In the genomic region with DNA sequence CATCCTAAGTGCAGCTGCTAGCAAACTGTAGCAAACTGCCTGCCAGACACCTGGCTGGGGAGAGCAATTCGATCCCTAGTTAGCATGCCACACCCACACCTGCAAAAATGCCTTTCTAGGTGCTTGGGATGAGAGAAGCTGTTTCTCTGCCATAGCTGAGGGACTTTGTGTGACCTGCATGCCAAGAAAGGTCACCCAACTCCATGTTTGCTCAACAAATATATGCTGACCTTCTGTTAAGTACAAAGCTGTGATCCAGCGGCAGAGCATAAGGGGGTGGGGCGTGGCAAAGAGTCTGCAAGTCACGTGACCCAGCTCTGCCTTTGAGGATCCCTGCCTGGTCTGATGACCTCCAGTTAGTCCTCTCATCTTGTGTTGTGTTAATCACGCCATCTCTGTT, we compare ENCODE assay signal across 14 mouse cellular contexts. TPM values are rescaled to one million over a fixed set of nuclear protein-coding genes. Genes with fewer than 3 reads are reported as not detected.
DNase-seq lines count a peak whose midpoint lies in the region; ATAC-seq and TF ChIP-seq lines count a peak whose summit lies in the region.
"Had no signal": no experiment of that assay in that cellular context is flagged by ENCODE, and none has a peak within 500 bp of the region (broad histone marks: within the 10 kb centered on the region; RNA-seq: fewer than 3 reads in every experiment).

No protein-coding gene starts in this region.

- H3K36me3 ChIP-seq in CH12.LX (replicated peaks in 1 of 2; ENCODE audit: control insufficient read depth in 1 of 2, insufficient read depth in 1 of 2, low read length in 1 of 2) (no peaks in the 10 kb centered on the region), ES-Bruce4 (ENCODE audit: control insufficient read depth, insufficient read depth, low read length, poor library complexity, severe bottlenecking) (no peaks in the 10 kb centered on the region)
- H3K36me3 ChIP-seq in intestine, embryonic 15.5 days: no peaks in the 10 kb centered on the region
- H3K36me3 ChIP-seq in lung, embryonic 16.5 days (ENCODE audit: control insufficient read depth, insufficient read depth, low read length): no peaks in the 10 kb centered on the region
- H3K36me3 ChIP-seq: hindbrain, embryonic 12.5 days; midbrain, embryonic 12.5 days had no signal

- peaks cover 2% of the 10 kb centered on the region for H3K27me3 ChIP-seq in CH12.LX (replicated peaks)
- H3K27me3 ChIP-seq in ES-Bruce4 (ENCODE audit: control insufficient read depth, insufficient read depth, low read length, poor library complexity, severe bottlenecking): no peaks in the 10 kb centered on the region; the same call in 1 of the 2 replicates
- no peaks in the 10 kb centered on the region for H3K27me3 ChIP-seq in intestine, embryonic 15.5 days (replicated peaks)
- no peaks in the 10 kb centered on the region for H3K27me3 ChIP-seq in lung, embryonic 16.5 days (ENCODE audit: control insufficient read depth, insufficient read depth, low read depth, low read length)
- H3K27me3 ChIP-seq in cerebellum, adult 2 months (ENCODE audit: control insufficient read depth, insufficient read depth, low read length): no peaks in the 10 kb centered on the region
- H3K27me3 ChIP-seq: hindbrain, embryonic 12.5 days; midbrain, embryonic 12.5 days had no signal

- TF ChIP-seq RAD21 in CH12.LX (IDR thresholded peaks at IDR 0.05; ENCODE audit: low read depth, low read length): no peak

- H3K4me3 ChIP-seq in CH12.LX (replicated peaks in 1 of 3; ENCODE audit: low read depth in 2 of 3, low read length in 2 of 3, poor library complexity in 1 of 3) (no peak overlapping the region), ES-Bruce4 (ENCODE audit: low read depth, low read length) (peak overlapping the region; percentile 25; the same call in 1 of the 2 replicates)
- H3K4me3 ChIP-seq in intestine, embryonic 15.5 days (replicated peaks): no peak overlapping the region
- no peak overlapping the region for H3K4me3 ChIP-seq in lung, embryonic 16.5 days (ENCODE audit: low read length)
- no peak overlapping the region for H3K4me3 ChIP-seq in cerebellum, adult 2 months (replicated peaks; ENCODE audit: insufficient read depth, low read depth, low read length)
- H3K4me3 ChIP-seq: hindbrain, embryonic 12.5 days; midbrain, embryonic 12.5 days had no signal

- dilution Hi-C loops in CH12.LX (cut with MboI; ENCODE audit: extremely low pct_ligation_motif_present, extremely low pct_unique_long_range_greater_than_20kb, low sequenced_read_pairs): no loop called here

- no peaks in the 10 kb centered on the region for H3K79me2 ChIP-seq in CH12.LX (replicated peaks; ENCODE audit: control insufficient read depth, extremely low read depth, insufficient read depth, poor library complexity, severe bottlenecking)

- H3K27ac ChIP-seq in CH12.LX (ENCODE audit: insufficient read depth, low read depth) (no peak overlapping the region), ES-Bruce4 (ENCODE audit: insufficient read depth, low read length) (peak overlapping the region; percentile 46)
- H3K27ac ChIP-seq in intestine, embryonic 15.5 days: no peak overlapping the region
- no peak overlapping the region for H3K27ac ChIP-seq in lung, embryonic 16.5 days (ENCODE audit: low read length)
- no peak overlapping the region for H3K27ac ChIP-seq in cerebellum, adult 2 months (ENCODE audit: insufficient read depth, low read length)
- H3K27ac ChIP-seq: hindbrain, embryonic 12.5 days; midbrain, embryonic 12.5 days had no signal

- TF ChIP-seq POLR2A in CH12.LX (IDR thresholded peaks at IDR 0.05; ENCODE audit: low read depth, low read length) (no peak), ES-Bruce4 (IDR thresholded peaks at IDR 0.05; ENCODE audit: insufficient read depth, low read length) (no peak)
- no peak for TF ChIP-seq POLR2A in cerebellum, adult 2 months (IDR thresholded peaks at IDR 0.05; ENCODE audit: borderline replicate concordance, insufficient read depth, low read length)

- in situ Hi-C loops in CH12.LX (cut with MboI; ENCODE audit: low pct_ligation_motif_present, low pct_unique_long_range_greater_than_20kb, low sequenced_read_pairs): no loop called here

- ATAC-seq in intestine, embryonic 15.5 days: peak; percentile 70
- peak; percentile 67 for ATAC-seq in lung, embryonic 16.5 days (ENCODE audit: low read depth)

- TF ChIP-seq CTCF in CH12.LX (conservative IDR thresholded peaks at IDR 0.05 in 1 of 2, IDR thresholded peaks at IDR 0.05 in 1 of 2; ENCODE audit: low read depth in 2 of 2, low read length in 2 of 2) (no peak), ES-Bruce4 (IDR thresholded peaks at IDR 0.05; ENCODE audit: low read depth, low read length) (no peak)
- no peak for TF ChIP-seq CTCF in cerebellum, adult 2 months (IDR thresholded peaks at IDR 0.05; ENCODE audit: borderline replicate concordance, insufficient read depth, low read depth, low read length)

- TF ChIP-seq EP300 in CH12.LX (IDR thresholded peaks at IDR 0.05; ENCODE audit: low read length) (no peak), ES-Bruce4 (IDR thresholded peaks at IDR 0.05; ENCODE audit: insufficient read depth, low read depth, low read length) (peak; percentile 91)

- no peaks in the 10 kb centered on the region for H3K9me3 ChIP-seq in CH12.LX (replicated peaks; ENCODE audit: low read length)
- H3K9me3 ChIP-seq in ES-Bruce4 (replicated peaks; ENCODE audit: control insufficient read depth, insufficient read depth, low read length, poor library complexity, severe bottlenecking): no peaks in the 10 kb centered on the region
- no peaks in the 10 kb centered on the region for H3K9me3 ChIP-seq in intestine, embryonic 15.5 days
- no peaks in the 10 kb centered on the region for H3K9me3 ChIP-seq in lung, embryonic 16.5 days (ENCODE audit: control insufficient read depth, low read length)
- H3K9me3 ChIP-seq: hindbrain, embryonic 12.5 days; midbrain, embryonic 12.5 days had no signal

- H3K4me1 ChIP-seq in CH12.LX (ENCODE audit: control insufficient read depth in 1 of 2, insufficient read depth in 2 of 2) (no peaks in the 10 kb centered on the region), ES-Bruce4 (ENCODE audit: control insufficient read depth, insufficient read depth, low read length) (peaks cover 4% of the 10 kb centered on the region)
- no peaks in the 10 kb centered on the region for H3K4me1 ChIP-seq in intestine, embryonic 15.5 days (replicated peaks)
- H3K4me1 ChIP-seq in lung, embryonic 16.5 days (replicated peaks; ENCODE audit: control insufficient read depth, insufficient read depth, low read length): 0 out of 2 replicates have a peak, but pooled peaks cover 3% of the 10 kb centered on the region
- no peaks in the 10 kb centered on the region for H3K4me1 ChIP-seq in cerebellum, adult 2 months (ENCODE audit: control insufficient read depth, insufficient read depth, low read length)

- H3K4me2 ChIP-seq in CH12.LX (ENCODE audit: insufficient read depth, low read depth, poor library complexity, severe bottlenecking): no peak overlapping the region
- H3K4me2 ChIP-seq in intestine, embryonic 15.5 days (replicated peaks): no peak overlapping the region
- no peak overlapping the region for H3K4me2 ChIP-seq in lung, embryonic 16.5 days (ENCODE audit: low read depth, low read length)
- H3K4me2 ChIP-seq: hindbrain, embryonic 12.5 days; midbrain, embryonic 12.5 days had no signal

- 6% methylated on average over 5 of the region's 5 CpGs for WGBS in intestine, embryonic 15.5 days
- WGBS in lung, embryonic 16.5 days: 5% methylated on average over 5 of the region's 5 CpGs
- 40% methylated on average over 5 of the region's 5 CpGs for WGBS in cerebellum, adult 2 months

- H3K9ac ChIP-seq in CH12.LX (ENCODE audit: insufficient read depth, low read depth) (no peak overlapping the region), ES-Bruce4 (ENCODE audit: low read depth, poor library complexity, severe bottlenecking) (no peak overlapping the region)
- H3K9ac ChIP-seq in intestine, embryonic 15.5 days: no peak overlapping the region
- H3K9ac ChIP-seq in lung, embryonic 16.5 days (ENCODE audit: low read length): no peak overlapping the region
- H3K9ac ChIP-seq: hindbrain, embryonic 12.5 days; midbrain, embryonic 12.5 days had no signal

- no peak for DNase-seq in CH12.LX (ENCODE audit: extremely low read depth)
- no peak for DNase-seq in layer of hippocampus, adult 8-10 months (ENCODE audit: low spot score in 2 of 2)
- no peak for DNase-seq in urinary bladder, adult 18-20 months (ENCODE audit: low spot score in 2 of 2)
- no peak for DNase-seq in adrenal gland, adult 18-20 months (ENCODE audit: low spot score in 2 of 2)
- no peak for DNase-seq in cerebellum, adult 2 months
- DNase-seq: cerebellum, postnatal 10 days; heart, adult 11 months; layer of hippocampus, postnatal 36 days had no signal

TF ChIP-seq in CH12.LX, 34 proteins besides CTCF, POLR2A, EP300 and RAD21:
- TF ChIP-seq USF2 (conservative IDR thresholded peaks at IDR 0.05; ENCODE audit: low read depth, low read length) (peak; percentile 62), MXI1 (IDR thresholded peaks at IDR 0.05; ENCODE audit: low read depth, low read length) (no peak), USF1 (IDR thresholded peaks at IDR 0.05; ENCODE audit: low read depth, low read length) (peak; percentile 67)

RNA-seq across cellular contexts. Expression of a gene that starts 25.3 kb away (rescaled TPM):
- total RNA-seq in CH12.LX (2012; rRNA removed) (not detected in 2 replicates), CH12.LX (2014; rRNA removed) (not detected in 2 replicates)
- polyA plus RNA-seq in CH12.LX (2012; ENCODE audit: insufficient read length, low read depth) (not detected in 2 replicates), ES-Bruce4 (2011; ENCODE audit: insufficient read depth, insufficient read length, low read depth, missing spikeins) (0.39 TPM in 1 of 2 replicates, not detected in the other)
- 0.09 and 0.16 TPM in 2 replicates for polyA plus RNA-seq in intestine, embryonic 15.5 days (2015; fragmentation: Nextera tagmentation; extraction: Ambion mirVana)
- 0.73 and 0.77 TPM in 2 replicates for polyA plus RNA-seq in lung, embryonic 16.5 days (2015; fragmentation: Nextera tagmentation; extraction: Ambion mirVana)
- 1 to 10 TPM; 2.9 to 3.4 (median 3.1) TPM for total RNA-seq in layer of hippocampus, adult 8-10 months (2022)
- 1 to 10 TPM; 2.0 to 2.4 TPM for total RNA-seq in adrenal gland, adult 18-20 months (2021)
- 5.7 and 8.2 TPM in 2 replicates for polyA plus RNA-seq in cerebellum, adult 2 months (2012; rRNA removed)
- polyA plus RNA-seq: urinary bladder, adult 2 months had no signal
